Mouse (Mus musculus) embryonic facial prominence, embryonic 15.5 days (tissue): ENCODE results near the gene Tiam1. TPM values are rescaled to one million over a fixed set of nuclear protein-coding genes. Genes with fewer than 3 reads are reported as not detected.

Experiments used
- ATAC-seq: fragments of 200-750 bp; cut with Nextera tagmentation; 2 replicates; pipeline ENCODE4 v1.8.0; 2017; ENCODE audit warnings: low read depth, moderate TSS enrichment; ENCODE audit not compliant: insufficient number of reproducible peaks, low FRiP score, low TSS enrichment
- H3K27ac ChIP-seq: fragments of 300-500 bp; sonication (generic); replicated peaks from 2 replicates; pipeline ENCODE4 v1.5.1; 2015; ENCODE audit warnings: mild to moderate bottlenecking, inconsistent platforms
- H3K27me3 ChIP-seq: fragments of 300-500 bp; sonication (generic); 2 replicates; pipeline ENCODE4 v1.6.1; 2015; ENCODE audit warnings: inconsistent platforms
- H3K36me3 ChIP-seq: fragments of 300-500 bp; sonication (generic); 2 replicates; pipeline ENCODE4 v1.6.1; 2015; ENCODE audit warnings: mild to moderate bottlenecking, inconsistent platforms
- H3K4me1 ChIP-seq: fragments of 300-500 bp; sonication (generic); 2 replicates; pipeline ENCODE4 v1.6.1; 2015; ENCODE audit warnings: inconsistent platforms
- H3K4me2 ChIP-seq: fragments of 300-500 bp; sonication (generic); replicated peaks from 2 replicates; pipeline ENCODE4 v1.6.1; 2015; ENCODE audit warnings: mild to moderate bottlenecking, inconsistent platforms
- H3K4me3 ChIP-seq: fragments of 300-500 bp; sonication (generic); replicated peaks from 2 replicates; pipeline ENCODE4 v1.5.1; 2015; ENCODE audit warnings: mild to moderate bottlenecking, inconsistent platforms
- H3K9ac ChIP-seq: fragments of 300-500 bp; sonication (generic); 2 replicates; pipeline ENCODE4 v1.6.1; 2015; ENCODE audit warnings: inconsistent platforms
- H3K9me3 ChIP-seq: fragments of 300-500 bp; sonication (generic); replicated peaks from 2 replicates; pipeline ENCODE4 v1.6.1; 2016; ENCODE audit warnings: inconsistent platforms
- WGBS: fragments of 180-500 bp; shearing (Covaris S2); methylation state at CpG from one replicate; pipeline ENCODE4 v1.1.7; 2015; 5-methylcytosine and 5-hydroxymethylcytosine counted together
- polyA plus RNA-seq: library from polyadenylated mRNA; unstranded; fragments of >200 nt; fragmentation: Nextera tagmentation; extraction: Ambion mirVana; gene quantifications from 2 replicates; pipeline ENCODE4 v1.2.1, GENCODE M21; 2015

The Tiam1 gene
- polyA plus RNA-seq, 1 experiment from 2014 or later = 45.3 TPM

DNA sequence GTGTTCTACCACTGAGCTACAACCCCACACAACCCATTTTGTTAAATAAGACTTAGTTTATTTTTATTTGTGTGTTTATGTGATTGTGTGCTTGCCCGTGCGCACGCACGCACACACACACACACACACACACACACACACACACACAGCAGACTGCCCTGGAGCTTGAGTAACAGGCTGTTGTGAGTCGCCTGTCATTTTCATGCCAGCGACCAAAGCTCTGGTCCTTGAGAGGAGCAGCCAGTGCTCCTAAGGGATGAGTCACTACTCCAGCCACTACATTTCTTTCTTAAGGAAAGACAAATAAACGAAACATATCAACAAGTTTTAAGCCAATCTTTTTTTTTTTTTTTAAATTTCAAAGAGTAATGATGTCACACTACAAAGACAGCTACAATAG is 236.7 kb downstream of the Tiam1 start:
- no peaks in the 10 kb centered on the region for H3K27me3 ChIP-seq
- WGBS = 82% methylated on average over 7 of the region's 7 CpGs
- H3K4me1 ChIP-seq = peaks cover 19% of the 10 kb centered on the region
- no peak overlapping the region for H3K27ac ChIP-seq
- H3K4me2 ChIP-seq = no peak overlapping the region
- no peak overlapping the region for H3K4me3 ChIP-seq
- H3K9me3 ChIP-seq = 0 out of 2 replicates have a peak, but pooled peaks cover 5% of the 10 kb centered on the region
- ATAC-seq = no peak
- H3K36me3 ChIP-seq = no peaks in the 10 kb centered on the region
- no peak overlapping the region for H3K9ac ChIP-seq

GRCm38 (mm10) chr16:89905730-89906305 is 237.8 kb downstream of the Tiam1 start:
- Histone ChIP-seq H3K4me1 (peaks cover 19% of the 10 kb centered on the region), H3K27ac (no peak overlapping the region)
- 84% methylated on average over 1 of the region's 1 CpGs for WGBS

GRCm38 (mm10) chr16:89904121-89904520 is 239.4 kb downstream of the Tiam1 start:
- Histone ChIP-seq H3K4me1 (peaks cover 24% of the 10 kb centered on the region), H3K9me3 (0 out of 2 replicates have a peak, but pooled peaks cover 5% of the 10 kb centered on the region), H3K4me2 (no peak overlapping the region), H3K4me3 (no peak overlapping the region), H3K36me3 (no peaks in the 10 kb centered on the region), H3K9ac (no peak overlapping the region), H3K27me3 (no peaks in the 10 kb centered on the region), H3K27ac (no peak overlapping the region)
- no peak for ATAC-seq
- WGBS = 89% methylated on average over 12 of the region's 12 CpGs

More at GRCm38 (mm10) chr16:89905730-89906305, 237.8 kb downstream of the Tiam1 start:
- Histone ChIP-seq H3K9ac (no peak overlapping the region), H3K9me3 (0 out of 2 replicates have a peak, but pooled peaks cover 5% of the 10 kb centered on the region), H3K36me3 (no peaks in the 10 kb centered on the region), H3K4me3 (no peak overlapping the region), H3K27me3 (no peaks in the 10 kb centered on the region), H3K4me2 (no peak overlapping the region)
- ATAC-seq = no peak

GRCm38 (mm10) chr16:89902578-89903304 is 240.8 kb downstream of the Tiam1 start:
- no peak for ATAC-seq
- Histone ChIP-seq H3K9me3 (0 out of 2 replicates have a peak, but pooled peaks cover 5% of the 10 kb centered on the region), H3K9ac (no peak overlapping the region), H3K27me3 (no peaks in the 10 kb centered on the region), H3K4me1 (peaks cover 24% of the 10 kb centered on the region; the same call in 1 of the 2 replicates), H3K27ac (no peak overlapping the region), H3K36me3 (peaks cover 3% of the 10 kb centered on the region), H3K4me2 (no peak overlapping the region), H3K4me3 (no peak overlapping the region)
- WGBS = 91% methylated on average over 12 of the region's 12 CpGs

DNA sequence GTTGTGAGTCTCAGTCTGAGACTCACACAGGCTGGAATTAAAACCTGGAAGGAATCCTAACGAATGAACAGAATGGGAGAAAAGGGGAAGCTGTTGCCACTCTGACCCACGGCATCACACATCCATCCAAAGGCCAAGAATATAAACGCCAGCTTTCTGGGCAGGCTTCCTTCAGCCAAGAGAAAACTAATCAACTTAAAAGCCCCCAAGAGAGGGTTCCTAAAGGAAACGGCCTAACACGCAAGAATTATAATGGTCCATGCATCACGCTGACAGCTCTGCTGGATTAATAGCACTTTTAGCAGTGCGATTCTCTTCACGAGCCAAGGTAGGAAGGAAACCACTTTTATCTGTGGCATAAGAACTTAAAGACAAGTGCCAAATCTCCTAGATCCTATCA is 242.9 kb downstream of the Tiam1 start:
- H3K4me2 ChIP-seq = no peak overlapping the region
- H3K4me3 ChIP-seq = no peak overlapping the region
- WGBS = 51% methylated on average over 8 of the region's 8 CpGs
- H3K27me3 ChIP-seq = no peaks in the 10 kb centered on the region
- 0 out of 2 replicates have a peak, but pooled peaks cover 5% of the 10 kb centered on the region for H3K9me3 ChIP-seq
- no peak overlapping the region for H3K9ac ChIP-seq
- peaks cover 5% of the 10 kb centered on the region for H3K36me3 ChIP-seq
- no peak overlapping the region for H3K27ac ChIP-seq
- no peak for ATAC-seq
- peaks cover 22% of the 10 kb centered on the region; the same call in 1 of the 2 replicates for H3K4me1 ChIP-seq

DNA sequence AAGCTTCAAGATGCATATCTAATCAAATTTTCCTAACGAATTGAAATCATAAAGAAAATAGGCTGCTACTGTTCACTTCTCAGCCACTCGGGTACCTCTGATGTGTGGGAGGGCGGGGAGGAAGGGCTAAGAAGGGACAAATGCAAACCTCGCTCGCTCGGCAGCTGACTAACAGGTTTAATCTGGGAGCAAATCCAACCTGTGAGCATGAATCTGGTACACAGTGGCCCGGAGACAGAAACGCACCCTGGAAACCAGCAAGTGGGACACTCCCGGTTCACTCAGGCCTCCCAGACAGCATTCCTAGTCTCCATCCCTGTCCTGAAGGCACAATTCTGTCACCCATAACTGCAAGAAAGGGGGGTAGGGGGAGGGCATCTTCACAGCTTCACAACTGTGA is 244.4 kb downstream of the Tiam1 start:
- no peak overlapping the region for H3K9ac ChIP-seq
- no peaks in the 10 kb centered on the region for H3K27me3 ChIP-seq
- no peak overlapping the region for H3K27ac ChIP-seq
- H3K4me2 ChIP-seq = no peak overlapping the region
- H3K9me3 ChIP-seq = 0 out of 2 replicates have a peak, but pooled peaks cover 5% of the 10 kb centered on the region
- H3K36me3 ChIP-seq = peaks cover 5% of the 10 kb centered on the region
- WGBS = 46% methylated on average over 9 of the region's 9 CpGs
- peaks cover 25% of the 10 kb centered on the region; the same call in 1 of the 2 replicates for H3K4me1 ChIP-seq
- no peak overlapping the region for H3K4me3 ChIP-seq
- no peak for ATAC-seq

- Histone ChIP-seq H3K9me3 (no peaks in the 10 kb centered on the region), H3K4me1 (peaks cover 25% of the 10 kb centered on the region; the same call in 1 of the 2 replicates), H3K27ac (peak overlapping the region; percentile 39; the same call in 1 of the 2 replicates), H3K27me3 (no peaks in the 10 kb centered on the region), H3K4me3 (no peak overlapping the region), H3K36me3 (peaks cover 5% of the 10 kb centered on the region), H3K9ac (no peak overlapping the region), H3K4me2 (no peak overlapping the region; the same call in 1 of the 2 replicates)
- WGBS = 83% methylated on average over 14 of the region's 14 CpGs
- no peak for ATAC-seq
These were observed 245.3 kb downstream of the Tiam1 start for GRCm38 (mm10) chr16:89898299-89898625.

- no peaks in the 10 kb centered on the region for H3K9me3 ChIP-seq
- no peak overlapping the region for H3K4me3 ChIP-seq
- H3K4me2 ChIP-seq = no peak overlapping the region; the same call in 1 of the 2 replicates
- peaks cover 25% of the 10 kb centered on the region; the same call in 1 of the 2 replicates for H3K4me1 ChIP-seq
- WGBS = 70% methylated on average over 33 of the region's 33 CpGs
- H3K27me3 ChIP-seq = no peaks in the 10 kb centered on the region
- H3K36me3 ChIP-seq = peaks cover 5% of the 10 kb centered on the region
- H3K9ac ChIP-seq = no peak overlapping the region
- peak overlapping the region; percentile 39; the same call in 1 of the 2 replicates for H3K27ac ChIP-seq
- no peak; the same call in 1 of the 2 replicates for ATAC-seq
These were observed 245.8 kb downstream of the Tiam1 start for GRCm38 (mm10) chr16:89897547-89898298.

GRCm38 (mm10) chr16:89896885-89897546 is 246.6 kb downstream of the Tiam1 start:
- Histone ChIP-seq H3K4me3 (no peak overlapping the region), H3K27ac (no peak overlapping the region), H3K36me3 (peaks cover 5% of the 10 kb centered on the region), H3K9ac (no peak overlapping the region), H3K4me1 (peaks cover 25% of the 10 kb centered on the region; the same call in 1 of the 2 replicates), H3K27me3 (no peaks in the 10 kb centered on the region), H3K4me2 (no peak overlapping the region; the same call in 1 of the 2 replicates), H3K9me3 (no peaks in the 10 kb centered on the region)
- WGBS = 68% methylated on average over 20 of the region's 20 CpGs
- ATAC-seq = peak; percentile 29; the same call in 1 of the 2 replicates

- H3K4me2 ChIP-seq = no peak overlapping the region
- no peak overlapping the region for H3K27ac ChIP-seq
- H3K36me3 ChIP-seq = peaks cover 5% of the 10 kb centered on the region
- H3K27me3 ChIP-seq = no peaks in the 10 kb centered on the region
- H3K4me3 ChIP-seq = no peak overlapping the region
- ATAC-seq = no peak
- no peak overlapping the region for H3K9ac ChIP-seq
- no peaks in the 10 kb centered on the region for H3K9me3 ChIP-seq
- H3K4me1 ChIP-seq = peaks cover 26% of the 10 kb centered on the region; the same call in 1 of the 2 replicates
- 75% methylated on average over 9 of the region's 9 CpGs for WGBS
These were observed 247.2 kb downstream of the Tiam1 start for GRCm38 (mm10) chr16:89896392-89896791.
